Mouse (Mus musculus): ENCODE measurements at regions not wholly inside any gene's neighbourhood (a gene's known extent, or its start where the extent isn't known, plus 50 kb on each side); places are given as distances from the start of the nearest gene placed in this dataset.

DNA sequence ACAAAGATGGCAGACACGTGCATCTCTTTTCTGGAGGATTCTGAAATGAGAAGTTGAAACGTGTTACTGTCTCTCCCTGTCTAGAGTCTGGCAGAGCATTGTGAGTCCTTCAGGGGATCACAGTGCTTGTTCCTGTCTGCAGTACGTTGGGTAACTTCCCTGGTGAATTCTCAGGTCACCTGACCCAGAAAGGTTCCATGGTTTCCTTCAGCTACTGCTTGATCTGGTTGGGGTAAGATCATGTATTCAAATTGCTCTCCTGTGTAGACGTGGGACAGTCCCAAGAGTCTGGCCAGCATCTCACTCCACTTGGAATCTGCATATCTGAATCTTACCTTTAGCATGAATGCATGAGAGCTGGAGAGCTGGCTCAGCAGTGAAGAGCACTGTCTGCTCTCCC lies 350.0 kb downstream of the Gpat3 start:
- Histone ChIP-seq H3K27me3 (no peaks in the 10 kb centered on the region), H3K27ac (no peak overlapping the region), H3K4me3 (replicated peaks) (no peak overlapping the region), H3K36me3 (no peaks in the 10 kb centered on the region), H3K4me1 (replicated peaks) (no peaks in the 10 kb centered on the region), H3K9ac (no peak overlapping the region), H3K9me3 (replicated peaks) (no peaks in the 10 kb centered on the region), H3K4me2 (no peak overlapping the region)
- WGBS (ENCODE audit: insufficient replicate concordance) = 46% methylated on average over 4 of the region's 4 CpGs
- no peak for ATAC-seq (ENCODE audit: low read depth)
- no peak for DNase-seq

DNA sequence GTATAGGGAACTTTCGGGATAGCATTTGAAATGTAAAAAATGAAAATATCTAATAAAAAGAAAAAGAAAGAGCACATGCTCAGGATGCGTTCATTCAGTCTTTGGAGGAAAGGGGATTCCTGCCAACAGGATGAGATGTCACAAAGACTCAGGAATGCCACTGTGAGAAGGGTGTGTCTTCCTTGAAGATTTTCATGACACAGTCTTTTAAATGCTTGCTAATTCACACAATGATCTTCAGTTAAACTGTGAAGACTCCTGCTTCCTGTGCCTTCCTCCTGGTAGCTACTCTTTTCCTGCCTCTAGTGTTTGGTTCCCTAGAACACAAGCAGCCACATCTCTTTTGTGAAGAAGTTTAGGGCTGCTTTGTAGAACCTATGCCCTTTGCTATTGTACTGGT lies 345.5 kb downstream of the Gpat3 start:
- no peaks in the 10 kb centered on the region for H3K9me3 ChIP-seq (replicated peaks)
- H3K27ac ChIP-seq = no peak overlapping the region
- DNase-seq = no peak
- no peaks in the 10 kb centered on the region for H3K27me3 ChIP-seq
- no peak for ATAC-seq (ENCODE audit: low read depth)
- 70% methylated on average over 2 of the region's 2 CpGs for WGBS (ENCODE audit: insufficient replicate concordance)
- no peaks in the 10 kb centered on the region for H3K36me3 ChIP-seq
- no peak overlapping the region for H3K4me2 ChIP-seq
- H3K4me3 ChIP-seq (replicated peaks) = no peak overlapping the region
- H3K9ac ChIP-seq = no peak overlapping the region
- no peaks in the 10 kb centered on the region for H3K4me1 ChIP-seq (replicated peaks)

DNA sequence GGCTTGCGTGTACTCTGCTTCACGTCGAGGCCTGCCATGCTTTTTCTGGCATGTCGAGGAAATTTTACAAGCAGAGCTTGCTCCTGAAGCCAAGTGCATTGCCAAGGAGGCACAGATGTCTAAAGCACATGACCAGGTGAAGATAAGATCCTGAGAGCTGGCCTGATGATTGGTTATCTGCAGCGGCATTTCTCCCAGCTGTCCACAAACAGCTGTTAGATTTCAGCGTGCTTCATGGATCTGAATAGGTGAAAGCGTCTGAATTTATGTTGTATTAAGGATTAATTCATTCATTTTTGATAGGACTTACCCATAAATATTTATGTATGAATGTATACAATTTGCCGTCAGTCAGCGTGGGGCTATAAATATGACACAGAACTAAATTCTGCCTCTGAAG lies 327.7 kb downstream of the Gpat3 start:
- Histone ChIP-seq H3K9me3 (replicated peaks) (no peaks in the 10 kb centered on the region), H3K4me2 (no peak overlapping the region), H3K36me3 (no peaks in the 10 kb centered on the region), H3K27ac (no peak overlapping the region), H3K4me1 (replicated peaks) (no peaks in the 10 kb centered on the region), H3K9ac (no peak overlapping the region), H3K4me3 (replicated peaks) (no peak overlapping the region), H3K27me3 (no peaks in the 10 kb centered on the region)
- DNase-seq (no peak), ATAC-seq (ENCODE audit: low read depth) (no peak)
- WGBS (ENCODE audit: insufficient replicate concordance) = 75% methylated on average over 9 of the region's 9 CpGs

DNA sequence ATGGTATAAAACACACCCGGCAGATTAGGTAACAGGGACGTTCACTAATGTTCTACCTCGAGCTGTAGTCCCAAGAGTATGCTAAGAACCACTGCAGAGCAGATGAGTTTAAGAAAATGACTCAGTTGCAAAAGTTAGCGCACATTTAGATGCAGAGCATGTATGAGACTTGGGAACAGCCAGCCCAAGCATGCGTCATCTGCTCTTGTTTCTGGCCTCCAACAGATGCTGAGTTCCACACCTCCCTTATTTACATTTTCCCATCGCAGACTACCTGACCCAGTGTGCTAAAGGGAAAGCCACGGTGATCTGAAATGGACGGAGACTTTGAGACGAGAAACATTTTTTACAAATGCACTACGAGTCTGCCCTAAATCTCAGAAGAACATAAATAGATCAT lies 327.3 kb downstream of the Gpat3 start:
- no peak overlapping the region for H3K4me3 ChIP-seq (replicated peaks)
- WGBS (ENCODE audit: insufficient replicate concordance) = 77% methylated on average over 10 of the region's 10 CpGs

DNA sequence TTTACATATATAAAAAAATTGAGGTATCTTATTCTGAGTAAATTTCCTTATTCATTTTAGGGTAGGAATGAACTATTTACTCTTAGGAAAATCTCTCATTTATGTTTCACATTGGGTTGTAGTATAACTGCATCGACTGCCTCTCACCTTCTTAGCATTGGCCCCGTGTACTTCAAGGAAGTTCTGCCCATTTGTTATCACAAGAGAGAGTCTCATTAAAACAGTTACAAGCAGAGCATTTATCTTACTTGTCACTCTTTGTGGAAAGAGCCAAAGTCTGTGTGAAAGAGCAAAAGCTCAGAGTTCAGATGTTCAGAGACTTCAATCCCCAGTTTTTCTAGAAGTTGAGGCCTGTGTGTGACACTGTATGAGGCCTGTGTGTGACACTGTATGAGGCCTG lies 323.6 kb downstream of the Gpat3 start:
- H3K9me3 ChIP-seq (replicated peaks) = no peaks in the 10 kb centered on the region
- H3K9ac ChIP-seq = no peak overlapping the region
- H3K27me3 ChIP-seq = no peaks in the 10 kb centered on the region
- no peaks in the 10 kb centered on the region for H3K36me3 ChIP-seq
- DNase-seq = no peak
- no peaks in the 10 kb centered on the region for H3K4me1 ChIP-seq (replicated peaks)
- no peak overlapping the region for H3K27ac ChIP-seq
- no peak overlapping the region for H3K4me2 ChIP-seq
- 61% methylated on average over 2 of the region's 2 CpGs for WGBS (ENCODE audit: insufficient replicate concordance)
- no peak overlapping the region for H3K4me3 ChIP-seq (replicated peaks)
- no peak for ATAC-seq (ENCODE audit: low read depth)

More for the DNA sequence above, 327.3 kb downstream of the Gpat3 start:
- Histone ChIP-seq H3K27ac (no peak overlapping the region), H3K4me1 (replicated peaks) (no peaks in the 10 kb centered on the region), H3K27me3 (no peaks in the 10 kb centered on the region), H3K9me3 (replicated peaks) (no peaks in the 10 kb centered on the region), H3K9ac (no peak overlapping the region), H3K36me3 (no peaks in the 10 kb centered on the region), H3K4me2 (no peak overlapping the region)
- ATAC-seq (ENCODE audit: low read depth) (no peak), DNase-seq (no peak)

DNA sequence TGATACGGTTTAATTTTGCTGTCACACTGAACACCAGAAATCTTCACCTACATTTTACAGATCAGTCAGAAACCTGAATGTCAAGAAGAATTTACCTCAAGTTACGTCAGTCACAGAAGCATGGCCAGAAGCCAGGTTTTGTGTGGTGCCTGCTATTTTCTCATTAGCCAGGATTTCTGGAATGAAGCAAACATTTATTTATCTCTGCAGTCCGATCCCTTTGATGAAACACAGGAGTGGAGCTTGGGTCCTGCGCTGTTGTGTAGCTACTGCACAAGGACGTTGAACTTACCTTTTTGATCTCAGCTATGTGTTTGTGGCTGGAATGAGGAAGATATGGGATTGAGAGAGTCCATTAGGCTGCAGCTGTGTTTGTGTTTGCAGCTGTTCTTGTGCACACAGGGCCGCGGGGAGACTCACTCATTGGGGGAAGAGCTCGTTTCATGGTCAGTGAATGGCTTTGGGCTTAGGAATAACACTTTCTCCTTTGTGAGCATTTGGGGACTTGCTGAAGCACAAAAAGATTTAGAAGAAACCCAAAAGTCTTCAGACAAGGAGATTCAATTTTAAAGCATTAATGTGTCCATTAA lies 318.2 kb downstream of the Gpat3 start:
- ATAC-seq (ENCODE audit: low read depth) = no peak
- H3K4me2 ChIP-seq = no peak overlapping the region
- H3K4me1 ChIP-seq (replicated peaks) = no peaks in the 10 kb centered on the region
- H3K9me3 ChIP-seq (replicated peaks) = no peaks in the 10 kb centered on the region
- no peak overlapping the region for H3K4me3 ChIP-seq (replicated peaks)
- WGBS (ENCODE audit: insufficient replicate concordance) = 53% methylated on average over 8 of the region's 8 CpGs
- no peaks in the 10 kb centered on the region for H3K27me3 ChIP-seq
- no peak overlapping the region for H3K9ac ChIP-seq
- no peak for DNase-seq
- no peak overlapping the region for H3K27ac ChIP-seq
- no peaks in the 10 kb centered on the region for H3K36me3 ChIP-seq

DNA sequence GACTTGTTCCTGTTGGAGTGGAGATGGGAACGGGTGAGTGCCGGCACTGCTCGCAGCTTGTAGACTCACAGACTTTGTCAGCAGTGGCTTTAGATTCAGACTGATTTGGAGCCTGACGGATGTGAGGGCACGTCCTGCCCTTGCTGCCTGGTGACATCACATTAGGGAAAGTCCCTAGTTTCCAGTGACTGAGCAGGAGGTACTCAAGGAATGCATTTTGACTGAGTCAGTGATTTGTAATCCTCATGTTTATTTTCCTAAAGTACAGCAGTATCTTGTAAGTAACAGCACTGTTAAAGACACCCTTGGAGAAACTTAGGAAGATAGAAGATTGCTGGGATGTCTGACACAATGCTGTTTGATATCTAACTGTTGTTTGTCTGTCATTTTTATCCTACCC lies 317.6 kb downstream of the Gpat3 start:
- WGBS (ENCODE audit: insufficient replicate concordance) = 48% methylated on average over 5 of the region's 5 CpGs
- Histone ChIP-seq H3K36me3 (no peaks in the 10 kb centered on the region), H3K9ac (no peak overlapping the region), H3K27me3 (no peaks in the 10 kb centered on the region), H3K4me1 (replicated peaks) (no peaks in the 10 kb centered on the region), H3K9me3 (replicated peaks) (no peaks in the 10 kb centered on the region), H3K27ac (no peak overlapping the region), H3K4me2 (no peak overlapping the region), H3K4me3 (replicated peaks) (no peak overlapping the region)
- ATAC-seq (ENCODE audit: low read depth) = no peak
- DNase-seq = no peak

GRCm38 (mm10) chr5:101157416-101157815 lies 311.9 kb downstream of the Gpat3 start:
- no peaks in the 10 kb centered on the region for H3K4me1 ChIP-seq (replicated peaks)
- H3K9ac ChIP-seq = no peak overlapping the region
- no peak overlapping the region for H3K27ac ChIP-seq
- DNase-seq (no peak), ATAC-seq (ENCODE audit: low read depth) (no peak)
- H3K4me2 ChIP-seq = no peak overlapping the region
- H3K36me3 ChIP-seq = no peaks in the 10 kb centered on the region
- no peaks in the 10 kb centered on the region for H3K9me3 ChIP-seq (replicated peaks)
- no peak overlapping the region for H3K4me3 ChIP-seq (replicated peaks)
- H3K27me3 ChIP-seq = no peaks in the 10 kb centered on the region
- 35% methylated on average over 1 of the region's 1 CpGs for WGBS (ENCODE audit: insufficient replicate concordance)

- Histone ChIP-seq H3K36me3 (no peaks in the 10 kb centered on the region), H3K9me3 (replicated peaks) (no peaks in the 10 kb centered on the region), H3K27ac (no peak overlapping the region), H3K4me2 (no peak overlapping the region), H3K4me1 (replicated peaks) (no peaks in the 10 kb centered on the region), H3K4me3 (replicated peaks) (no peak overlapping the region), H3K9ac (no peak overlapping the region), H3K27me3 (no peaks in the 10 kb centered on the region)
- DNase-seq (no peak), ATAC-seq (ENCODE audit: low read depth) (no peak)
- 53% methylated on average over 3 of the region's 3 CpGs for WGBS (ENCODE audit: insufficient replicate concordance)
These were observed 300.8 kb downstream of the Gpat3 start for GRCm38 (mm10) chr5:101146345-101146744.

DNA sequence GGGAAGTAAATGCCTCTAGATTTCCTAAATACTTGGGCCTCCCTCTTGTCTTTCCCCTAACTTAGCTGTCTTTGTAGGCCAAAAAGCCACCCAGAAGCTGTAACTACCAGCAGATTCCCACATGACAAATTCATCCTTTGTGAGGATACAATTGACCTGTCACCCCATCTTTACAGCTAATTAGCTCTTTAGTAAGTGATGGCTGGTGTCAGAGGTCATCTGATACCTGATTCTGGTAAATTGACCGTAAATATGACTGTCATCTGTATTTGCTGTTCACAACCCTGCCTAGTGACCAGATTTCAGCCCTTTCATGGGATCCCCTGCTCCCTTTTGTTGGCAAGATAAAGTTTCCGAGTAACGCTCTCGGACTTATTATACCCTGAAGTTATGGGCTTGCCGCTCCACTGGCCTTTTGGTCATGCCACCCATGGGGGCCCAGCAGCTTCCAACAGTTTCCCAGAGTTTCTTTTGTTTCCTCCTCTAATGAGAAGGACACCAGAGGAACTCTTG lies 279.5 kb downstream of the Gpat3 start:
- DNase-seq = no peak
- Histone ChIP-seq H3K9ac (no peak overlapping the region), H3K36me3 (no peaks in the 10 kb centered on the region), H3K4me1 (replicated peaks) (no peaks in the 10 kb centered on the region), H3K4me2 (no peak overlapping the region), H3K4me3 (replicated peaks) (no peak overlapping the region), H3K9me3 (replicated peaks) (no peaks in the 10 kb centered on the region), H3K27me3 (no peaks in the 10 kb centered on the region), H3K27ac (no peak overlapping the region)
- ATAC-seq (ENCODE audit: low read depth) = no peak
- WGBS (ENCODE audit: insufficient replicate concordance) = 68% methylated on average over 5 of the region's 5 CpGs

- WGBS (ENCODE audit: insufficient replicate concordance) = 71% methylated on average over 6 of the region's 6 CpGs
- Histone ChIP-seq H3K27ac (no peak overlapping the region), H3K36me3 (no peaks in the 10 kb centered on the region)
These were observed 277.4 kb downstream of the Gpat3 start for GRCm38 (mm10) chr5:101122914-101123313.

GRCm38 (mm10) chr5:101120509-101121201 lies 275.1 kb downstream of the Gpat3 start:
- 51% methylated on average over 5 of the region's 5 CpGs for WGBS (ENCODE audit: insufficient replicate concordance)
- ATAC-seq (ENCODE audit: low read depth) (no peak), DNase-seq (no peak)

More at GRCm38 (mm10) chr5:101122914-101123313, 277.4 kb downstream of the Gpat3 start:
- Histone ChIP-seq H3K4me3 (replicated peaks) (no peak overlapping the region), H3K4me2 (no peak overlapping the region), H3K9me3 (replicated peaks) (no peaks in the 10 kb centered on the region), H3K27me3 (no peaks in the 10 kb centered on the region), H3K9ac (no peak overlapping the region), H3K4me1 (replicated peaks) (no peaks in the 10 kb centered on the region)
- no peak for ATAC-seq (ENCODE audit: low read depth)
- no peak for DNase-seq

More at GRCm38 (mm10) chr5:101120509-101121201, 275.1 kb downstream of the Gpat3 start:
- Histone ChIP-seq H3K36me3 (no peaks in the 10 kb centered on the region), H3K27ac (no peak overlapping the region), H3K9ac (no peak overlapping the region), H3K9me3 (replicated peaks) (no peaks in the 10 kb centered on the region), H3K4me2 (no peak overlapping the region), H3K4me1 (replicated peaks) (no peaks in the 10 kb centered on the region), H3K4me3 (replicated peaks) (no peak overlapping the region), H3K27me3 (no peaks in the 10 kb centered on the region)
